Mouse (Mus musculus): ENCODE results near the gene Ppp1r35. TPM values are rescaled to one million over a fixed set of nuclear protein-coding genes. Genes with fewer than 3 reads are reported as not detected.

The Ppp1r35 gene
- polyA plus RNA-seq (2015; fragmentation: Illumina TruSeq; extraction: RNeasy Lipid Tissue Mini Kit (QIAGEN cat#74804); ENCODE audit: insufficient read depth, low read depth, low replicate concordance), result 6.1 TPM

GRCm38 (mm10) chr5:137778635-137779034, at the start of gene Ppp1r35:
Ppp1r35 (plus strand) TSS chr5:137778849.

GRCm38 (mm10) chr5:137741023-137741931, 37.4 kb upstream of the Ppp1r35 start, which contains the start of gene Nyap1:
Nyap1 (minus strand) TSS chr5:137741607.

DNA sequence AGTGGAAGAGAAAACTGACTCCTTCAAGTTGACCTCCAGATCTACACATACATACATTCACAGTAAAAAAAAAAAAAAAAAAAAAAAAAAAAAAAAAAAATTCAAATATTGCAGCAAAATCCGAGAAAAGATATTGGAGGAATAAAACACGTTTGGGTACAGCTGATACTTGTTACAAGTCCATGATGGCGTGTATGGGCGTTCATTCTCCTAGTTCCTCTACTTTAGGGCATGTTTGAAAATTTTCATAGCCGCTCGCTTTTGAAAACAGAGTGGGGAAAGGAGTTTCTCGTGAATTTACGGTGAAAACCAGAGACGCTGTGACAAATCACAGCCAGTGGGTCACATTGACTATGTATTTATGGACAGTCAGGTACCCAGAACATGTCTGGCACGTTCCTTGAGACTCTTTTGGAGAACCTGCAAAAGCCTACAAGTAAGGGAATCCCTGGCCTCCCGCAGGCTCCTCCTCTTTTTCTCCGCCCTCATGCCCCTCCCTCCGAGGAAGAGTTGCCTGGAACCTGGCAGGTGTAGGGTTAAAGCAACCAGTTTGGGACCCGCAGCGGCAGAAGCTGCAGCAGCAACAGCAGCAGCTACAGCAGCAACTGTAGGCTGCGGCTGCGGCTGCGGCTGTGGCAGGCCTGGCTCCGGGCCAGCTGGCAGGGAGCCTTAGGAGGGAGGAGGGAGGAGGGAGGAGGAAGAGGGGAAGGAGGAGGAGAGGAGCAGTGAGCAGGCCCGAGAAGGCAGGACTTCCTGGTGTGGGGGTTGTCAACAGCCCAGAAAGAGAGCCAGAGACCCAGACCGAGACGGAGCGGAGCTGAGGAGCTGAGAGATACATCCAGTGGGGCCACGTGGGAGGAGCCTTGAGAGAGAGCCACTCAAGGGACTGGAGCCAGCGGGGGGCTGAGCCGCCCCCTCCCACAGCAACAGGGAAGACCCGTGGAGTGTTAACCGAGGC, 33.2 kb upstream of the Ppp1r35 start, which contains the start of gene Tsc22d4:
Gene Tsc22d4, plus strand, starts transcription at position 517 of the 958 bp plus-strand sequence.

GRCm38 (mm10) chr5:137787151-137787928, 8.7 kb downstream of the Ppp1r35 start, which contains the start of the genes Mepce and Zcwpw1:
Mepce (minus strand) TSS chr5:137787655.
Zcwpw1 (plus strand) TSS chr5:137787798.

Other genes with a start within 250 kb of the Ppp1r35 start
- gene Epo, start 245.6 kb upstream of the Ppp1r35 start, polyA plus RNA-seq (2015; fragmentation: Illumina TruSeq; extraction: RNeasy Lipid Tissue Mini Kit (QIAGEN cat#74804); ENCODE audit: insufficient read depth, low read depth, low replicate concordance), result not detected
- 138 TPM for gene Gnb2, start 245.3 kb upstream of the Ppp1r35 start, polyA plus RNA-seq (2015; fragmentation: Illumina TruSeq; extraction: RNeasy Lipid Tissue Mini Kit (QIAGEN cat#74804); ENCODE audit: insufficient read depth, low read depth, low replicate concordance)
- 3.0 TPM for gene Actl6b, start 225.3 kb upstream of the Ppp1r35 start, polyA plus RNA-seq (2015; fragmentation: Illumina TruSeq; extraction: RNeasy Lipid Tissue Mini Kit (QIAGEN cat#74804); ENCODE audit: insufficient read depth, low read depth, low replicate concordance)
- gene Tfr2, start 209.0 kb upstream of the Ppp1r35 start, polyA plus RNA-seq (2015; fragmentation: Illumina TruSeq; extraction: RNeasy Lipid Tissue Mini Kit (QIAGEN cat#74804); ENCODE audit: insufficient read depth, low read depth, low replicate concordance), result not detected
- gene Mospd3, start 177.8 kb upstream of the Ppp1r35 start, polyA plus RNA-seq (2015; fragmentation: Illumina TruSeq; extraction: RNeasy Lipid Tissue Mini Kit (QIAGEN cat#74804); ENCODE audit: insufficient read depth, low read depth, low replicate concordance), result 12.9 TPM
- 52.4 TPM for gene Pcolce, start 165.1 kb upstream of the Ppp1r35 start, polyA plus RNA-seq (2015; fragmentation: Illumina TruSeq; extraction: RNeasy Lipid Tissue Mini Kit (QIAGEN cat#74804); ENCODE audit: insufficient read depth, low read depth, low replicate concordance)
- gene Fbxo24, start 149.8 kb upstream of the Ppp1r35 start, polyA plus RNA-seq (2015; fragmentation: Illumina TruSeq; extraction: RNeasy Lipid Tissue Mini Kit (QIAGEN cat#74804); ENCODE audit: insufficient read depth, low read depth, low replicate concordance), result not detected
- gene Lrch4, start 149.7 kb upstream of the Ppp1r35 start, polyA plus RNA-seq (2015; fragmentation: Illumina TruSeq; extraction: RNeasy Lipid Tissue Mini Kit (QIAGEN cat#74804); ENCODE audit: insufficient read depth, low read depth, low replicate concordance), result 5.2 TPM
- 8.8 TPM for gene Gm20605, start 149.7 kb upstream of the Ppp1r35 start, polyA plus RNA-seq (2015; fragmentation: Illumina TruSeq; extraction: RNeasy Lipid Tissue Mini Kit (QIAGEN cat#74804); ENCODE audit: insufficient read depth, low read depth, low replicate concordance)
- gene Sap25, start 137.5 kb upstream of the Ppp1r35 start, polyA plus RNA-seq (2015; fragmentation: Illumina TruSeq; extraction: RNeasy Lipid Tissue Mini Kit (QIAGEN cat#74804); ENCODE audit: insufficient read depth, low read depth, low replicate concordance), result 41.3 TPM
- 0.57 TPM for gene Irs3, start 133.1 kb upstream of the Ppp1r35 start, polyA plus RNA-seq (2015; fragmentation: Illumina TruSeq; extraction: RNeasy Lipid Tissue Mini Kit (QIAGEN cat#74804); ENCODE audit: insufficient read depth, low read depth, low replicate concordance)
- gene Agfg2, start 94.1 kb upstream of the Ppp1r35 start, polyA plus RNA-seq (2015; fragmentation: Illumina TruSeq; extraction: RNeasy Lipid Tissue Mini Kit (QIAGEN cat#74804); ENCODE audit: insufficient read depth, low read depth, low replicate concordance), result 3.9 TPM
- gene Nyap1, start 37.2 kb upstream of the Ppp1r35 start, polyA plus RNA-seq (2015; fragmentation: Illumina TruSeq; extraction: RNeasy Lipid Tissue Mini Kit (QIAGEN cat#74804); ENCODE audit: insufficient read depth, low read depth, low replicate concordance), result 1.2 TPM
- 16.1 TPM for gene Tsc22d4, start 33.1 kb upstream of the Ppp1r35 start, polyA plus RNA-seq (2015; fragmentation: Illumina TruSeq; extraction: RNeasy Lipid Tissue Mini Kit (QIAGEN cat#74804); ENCODE audit: insufficient read depth, low read depth, low replicate concordance)
- gene Mepce, start 8.8 kb downstream of the Ppp1r35 start, polyA plus RNA-seq (2015; fragmentation: Illumina TruSeq; extraction: RNeasy Lipid Tissue Mini Kit (QIAGEN cat#74804); ENCODE audit: insufficient read depth, low read depth, low replicate concordance), result 15.2 TPM
- 1.2 TPM for gene Zcwpw1, start 8.9 kb downstream of the Ppp1r35 start, polyA plus RNA-seq (2015; fragmentation: Illumina TruSeq; extraction: RNeasy Lipid Tissue Mini Kit (QIAGEN cat#74804); ENCODE audit: insufficient read depth, low read depth, low replicate concordance)
- 2.6 TPM for gene Pilra, start 57.4 kb downstream of the Ppp1r35 start, polyA plus RNA-seq (2015; fragmentation: Illumina TruSeq; extraction: RNeasy Lipid Tissue Mini Kit (QIAGEN cat#74804); ENCODE audit: insufficient read depth, low read depth, low replicate concordance)
- not detected for gene Pilrb1, start 79.3 kb downstream of the Ppp1r35 start, polyA plus RNA-seq (2015; fragmentation: Illumina TruSeq; extraction: RNeasy Lipid Tissue Mini Kit (QIAGEN cat#74804); ENCODE audit: insufficient read depth, low read depth, low replicate concordance)
- gene Pilrb2, start 93.0 kb downstream of the Ppp1r35 start, polyA plus RNA-seq (2015; fragmentation: Illumina TruSeq; extraction: RNeasy Lipid Tissue Mini Kit (QIAGEN cat#74804); ENCODE audit: insufficient read depth, low read depth, low replicate concordance), result not detected
- gene Cyp3a13, start 142.8 kb downstream of the Ppp1r35 start, polyA plus RNA-seq (2015; fragmentation: Illumina TruSeq; extraction: RNeasy Lipid Tissue Mini Kit (QIAGEN cat#74804); ENCODE audit: insufficient read depth, low read depth, low replicate concordance), result 1.7 TPM
- not detected for gene Gjc3, start 184.2 kb downstream of the Ppp1r35 start, polyA plus RNA-seq (2015; fragmentation: Illumina TruSeq; extraction: RNeasy Lipid Tissue Mini Kit (QIAGEN cat#74804); ENCODE audit: insufficient read depth, low read depth, low replicate concordance)
- 3.8 TPM for gene Azgp1, start 202.7 kb downstream of the Ppp1r35 start, polyA plus RNA-seq (2015; fragmentation: Illumina TruSeq; extraction: RNeasy Lipid Tissue Mini Kit (QIAGEN cat#74804); ENCODE audit: insufficient read depth, low read depth, low replicate concordance)
- gene Smok3a, start 242.4 kb downstream of the Ppp1r35 start, polyA plus RNA-seq (2015; fragmentation: Illumina TruSeq; extraction: RNeasy Lipid Tissue Mini Kit (QIAGEN cat#74804); ENCODE audit: insufficient read depth, low read depth, low replicate concordance), result not detected
- gene Smok3b, start 242.6 kb downstream of the Ppp1r35 start, polyA plus RNA-seq (2015; fragmentation: Illumina TruSeq; extraction: RNeasy Lipid Tissue Mini Kit (QIAGEN cat#74804); ENCODE audit: insufficient read depth, low read depth, low replicate concordance), result not detected